Mouse (Mus musculus) megakaryocyte, embryonic 14.5 days (primary cell): Measurements from ENCODE around the gene Adcy9.

Experiments
- FLI1 ChIP-seq: IDR thresholded peaks from 2 replicates; pipeline ENCODE4 v1.6.1; 2012; ENCODE audit warnings: low read length, inconsistent platforms, mixed read lengths
- GATA1 ChIP-seq: IDR thresholded peaks from 3 replicates; pipeline ENCODE4 v1.6.1; 2012; ENCODE audit warnings: mixed read lengths, low read length, inconsistent platforms, borderline replicate concordance

DNA sequence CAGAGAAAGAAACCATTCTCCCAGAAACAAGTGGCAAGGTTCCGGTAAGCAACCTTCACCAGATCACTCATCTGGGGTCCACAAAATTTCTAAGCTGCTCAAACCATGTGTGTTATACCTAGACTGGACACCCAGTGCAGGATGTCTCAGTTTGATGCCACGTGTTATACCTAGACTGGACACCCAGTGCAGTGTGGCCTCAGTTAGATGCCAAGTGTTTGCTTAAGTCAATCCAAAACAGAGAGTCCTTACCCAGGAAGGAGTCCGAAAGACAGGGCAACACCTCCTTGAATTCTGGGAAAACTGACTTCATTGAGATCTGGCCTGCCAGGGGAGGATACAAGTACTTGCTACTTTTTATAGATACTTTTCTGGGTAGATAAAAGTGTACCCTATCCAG is 53.6 kb downstream of the Adcy9 start:
- TF ChIP-seq GATA1 (no peak), FLI1 (no peak)
